Mouse (Mus musculus) bone marrow, adult 2 months (tissue): ENCODE data around the gene Mllt6.

ENCODE experiments used
- CTCF ChIP-seq: fragments of 200-500 bp; IDR thresholded peaks from 2 replicates; pipeline ENCODE4 v1.5.1; 2011; ENCODE audit warnings: low read length, control low read depth; ENCODE audit not compliant: control insufficient read depth, insufficient read depth
- POLR2A ChIP-seq: fragments of 200-500 bp; IDR thresholded peaks from 2 replicates; pipeline ENCODE4 v1.6.1; 2011; ENCODE audit warnings: low read depth, mild to moderate bottlenecking, control low read depth, low read length, borderline replicate concordance; ENCODE audit not compliant: control insufficient read depth

DNA sequence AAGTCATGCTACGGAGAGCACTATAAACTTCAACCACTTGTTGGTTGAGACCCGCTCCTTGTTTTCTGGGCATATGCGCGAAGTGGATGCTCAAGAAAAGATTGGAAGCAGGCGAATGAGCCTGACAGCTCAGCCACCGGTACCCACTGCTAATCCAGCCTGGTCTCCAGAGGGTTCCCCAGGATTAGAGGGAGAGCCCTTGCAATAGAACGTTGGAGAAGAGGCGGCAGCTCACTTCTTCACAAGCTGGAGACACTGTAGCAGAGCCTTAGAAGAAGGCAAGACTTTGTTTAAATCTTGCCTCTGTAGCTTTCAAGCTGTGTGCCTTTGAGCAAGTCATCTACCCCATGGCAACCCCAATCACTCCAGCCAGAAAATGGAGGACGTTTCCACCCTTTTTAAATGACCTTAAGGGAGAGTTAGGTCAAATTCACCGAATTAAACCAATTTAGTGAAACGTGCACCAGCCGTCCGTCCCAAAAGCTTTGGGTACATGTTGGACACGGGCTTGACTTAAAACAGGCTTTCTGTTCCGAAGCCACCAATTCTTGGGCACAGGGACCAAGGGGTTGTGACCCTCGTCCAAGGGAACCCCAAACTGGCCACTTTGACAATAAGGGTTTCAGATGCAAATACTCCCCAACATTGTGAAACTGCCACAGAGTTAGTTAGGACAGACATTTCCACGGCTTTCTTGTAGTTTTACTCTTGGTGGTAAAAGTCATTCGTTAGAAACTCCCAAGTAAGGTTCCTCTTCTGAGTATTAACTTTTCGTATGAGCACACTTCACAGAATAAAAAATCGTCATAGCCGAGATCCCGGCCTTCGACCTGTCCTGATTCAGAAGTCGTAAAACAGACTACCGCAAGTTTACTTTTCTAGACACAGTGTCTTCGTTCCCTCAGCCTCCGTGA is 2.2 kb upstream of the Mllt6 start:
- no peak for TF ChIP-seq CTCF
- no peak for TF ChIP-seq POLR2A
